Mouse (Mus musculus) Patski (cell line): ENCODE measurements around the gene Rflna. TPM values are rescaled to one million over a fixed set of nuclear protein-coding genes. Genes with fewer than 3 reads are reported as not detected.
A peak's percentile ranks its signal among the peaks of the same experiment; 100 is the strongest.

Experiments used
- ATAC-seq: fragments of 100-300 bp; one replicate; pipeline ENCODE4 v1.8.0; 2021
- CTCF ChIA-PET: fragments of 350-600 bp; sonication (Branson Sonifier 250); formaldehyde crosslinking; loops from one replicate; lab custom pipeline; 2022; ENCODE audit warnings: inconsistent platforms; lab: Charles Lee
- POLR2A ChIA-PET: fragments of 350-600 bp; sonication (Branson Sonifier 250); formaldehyde crosslinking; loops from one replicate; lab custom pipeline; 2022; ENCODE audit warnings: antibody characterized with exemption, inconsistent platforms; lab: Charles Lee
- DNase-seq: peaks from one replicate; pipeline ENCODE4 v3.0.0-alpha.2; 2011; ENCODE audit warnings: low read depth, low spot score
- H3K27me3 ChIP-seq: fragments of 371-371 bp; one replicate; pipeline ENCODE4 v1.5.1; 2021
- CTCF ChIP-seq: fragments of 100-300 bp; IDR thresholded peaks from one replicate; pipeline ENCODE4 v1.5.1; 2021
- in situ Hi-C: fragments of 300-500 bp; cut with MboI; formaldehyde crosslinking; loops from 3 replicates; pipeline ENCODE4 v1.11.1; 2018; ENCODE audit warnings: low pct_unique_long_range_greater_than_20kb, mixed read lengths
- polyA plus RNA-seq: library from polyadenylated mRNA; unstranded; gene quantifications from one replicate; pipeline ENCODE4 v1.2.3, GENCODE M21; 2021

The Rflna gene
- polyA plus RNA-seq, 1 experiment from 2014 or later, result 0.13 TPM

DNA sequence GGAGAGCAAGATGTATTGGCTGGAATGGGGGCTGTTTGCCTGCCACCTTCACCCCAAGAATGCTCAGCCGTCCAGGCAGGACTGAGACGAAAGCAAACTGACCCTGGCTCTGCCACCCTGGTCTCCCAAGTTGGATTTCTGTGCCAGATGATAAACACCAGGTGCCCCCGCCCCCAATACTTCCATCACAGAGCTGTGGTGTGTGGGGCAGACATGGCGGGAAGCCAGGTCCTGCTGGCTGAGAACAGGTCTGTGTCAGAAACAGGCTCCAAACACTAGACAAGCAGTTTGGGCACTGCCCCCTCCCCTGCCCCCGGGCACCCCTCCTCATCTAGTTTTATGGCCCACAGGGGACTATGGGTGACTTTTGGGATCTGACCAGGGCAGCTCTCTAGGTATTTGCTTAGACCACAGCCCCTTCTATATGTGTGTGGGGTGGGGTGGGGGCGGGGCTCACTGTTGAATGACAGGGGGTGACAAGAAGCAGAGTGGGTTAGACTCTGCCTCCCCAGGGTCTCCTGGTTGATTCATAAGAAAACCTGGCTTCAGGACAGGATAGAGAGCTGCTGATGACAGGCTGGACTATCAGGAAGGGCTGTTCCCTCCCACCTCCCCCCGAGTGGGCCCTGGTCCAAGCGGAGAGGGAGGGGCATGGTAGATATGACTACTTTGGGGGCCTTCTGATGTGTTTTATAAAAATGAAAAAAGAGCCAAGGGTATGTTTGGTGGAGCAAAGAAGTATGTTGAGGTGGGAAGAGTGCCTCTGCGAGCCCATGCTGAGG, 3.0 kb downstream of the Rflna start:
- ATAC-seq, result no peak
- DNase-seq, result no peak
- ChIA-PET POLR2A (interaction anchor here (0.7 kb wide), 1 partner anchor 39 kb away, joined by 3 read pairs; no protein-coding TSS in a partner anchor), CTCF (no interaction called here)
- no peak for TF ChIP-seq CTCF
- in situ Hi-C loops, result no loop called here
- no peaks in the 10 kb centered on the region for H3K27me3 ChIP-seq

GRCm38 (mm10) chr5:125006896-125007295, 3.9 kb downstream of the Rflna start:
- in situ Hi-C loops, result no loop called here
- no peaks in the 10 kb centered on the region for H3K27me3 ChIP-seq
- ChIA-PET POLR2A (no interaction called here), CTCF (no interaction called here)
- ATAC-seq, result no peak
- no peak for TF ChIP-seq CTCF
- DNase-seq, result no peak

- ChIA-PET POLR2A (no interaction called here), CTCF (interaction anchor here (1.0 to 1.1 kb wide), 2 partner anchors 14 to 56 kb away, joined by 3 to 4 read pairs; no protein-coding TSS in a partner anchor)
Observed at GRCm38 (mm10) chr5:125011166-125011565, 8.1 kb downstream of the Rflna start.

DNA sequence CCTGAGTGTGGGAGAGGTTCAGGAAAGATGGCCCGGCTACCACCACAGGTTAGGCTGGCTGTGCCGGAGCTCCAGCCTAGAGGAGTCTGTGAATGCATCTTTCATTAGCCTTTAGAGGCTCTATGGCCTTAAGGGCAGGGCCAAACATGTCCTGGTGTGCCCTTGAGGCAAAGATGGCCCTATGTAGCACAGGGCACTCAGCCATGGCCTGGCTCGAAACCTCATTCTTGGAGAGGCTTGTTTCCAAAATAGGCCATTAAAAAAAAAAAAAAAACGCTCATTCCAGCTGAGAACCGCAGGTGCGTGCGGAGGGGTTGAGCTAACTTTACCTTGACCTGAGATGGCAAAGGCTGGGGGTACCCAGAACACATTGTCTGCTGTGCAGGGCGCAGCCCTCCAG, 8.6 kb downstream of the Rflna start:
- ChIA-PET CTCF (interaction anchor here (1.0 to 1.3 kb wide), 2 partner anchors 13 to 67 kb away, joined by 4 read pairs; no protein-coding TSS in a partner anchor), POLR2A (interaction anchor here (1.5 kb wide), 1 partner anchor 9 kb away, joined by 3 read pairs; the partner anchor contains the start of gene Rflna)
- in situ Hi-C loops, result loop anchor here (5.0 kb wide), 1 partner anchor 99 kb away; no protein-coding TSS in a partner anchor
- ATAC-seq (no peak), DNase-seq (no peak)
- no peak for TF ChIP-seq CTCF
- no peaks in the 10 kb centered on the region for H3K27me3 ChIP-seq

More at GRCm38 (mm10) chr5:125011166-125011565, 8.1 kb downstream of the Rflna start:
- no peaks in the 10 kb centered on the region for H3K27me3 ChIP-seq
- in situ Hi-C loops, result loop anchor here (5.0 kb wide), 1 partner anchor 99 kb away; no protein-coding TSS in a partner anchor
- DNase-seq (no peak), ATAC-seq (no peak)
- no peak for TF ChIP-seq CTCF

DNA sequence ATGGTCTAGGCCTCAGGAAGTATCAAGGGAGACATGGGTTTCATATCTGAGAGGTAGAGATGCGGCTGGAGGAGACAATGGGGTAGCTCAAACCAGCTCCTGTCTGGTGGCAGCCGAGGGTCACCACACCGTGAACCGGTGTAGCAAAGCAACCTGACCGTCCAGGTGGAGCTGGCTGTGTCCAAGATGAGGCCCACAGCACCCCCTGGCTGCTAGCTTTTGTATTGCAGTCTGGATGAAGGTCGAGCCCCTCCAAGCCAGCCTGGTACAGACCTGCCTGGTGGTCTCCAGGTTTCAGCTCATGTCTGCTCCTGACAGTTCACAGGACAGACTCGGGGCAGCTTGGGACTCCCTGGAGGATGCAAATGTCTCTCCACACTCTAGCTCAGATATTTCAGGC, 11.5 kb downstream of the Rflna start:
- no peak for TF ChIP-seq CTCF
- CTCF ChIA-PET, result interaction anchor here (0.6 to 3.1 kb wide), 26 partner anchors 10 to 257 kb away, joined by 3 to 28 read pairs (median 4); no protein-coding TSS in a partner anchor
- DNase-seq (no peak), ATAC-seq (no peak)
- POLR2A ChIA-PET, result no interaction called here
- in situ Hi-C loops, result loop anchor here (5.0 kb wide), 1 partner anchor 102 kb away; no protein-coding TSS in a partner anchor
- H3K27me3 ChIP-seq, result no peaks in the 10 kb centered on the region

DNA sequence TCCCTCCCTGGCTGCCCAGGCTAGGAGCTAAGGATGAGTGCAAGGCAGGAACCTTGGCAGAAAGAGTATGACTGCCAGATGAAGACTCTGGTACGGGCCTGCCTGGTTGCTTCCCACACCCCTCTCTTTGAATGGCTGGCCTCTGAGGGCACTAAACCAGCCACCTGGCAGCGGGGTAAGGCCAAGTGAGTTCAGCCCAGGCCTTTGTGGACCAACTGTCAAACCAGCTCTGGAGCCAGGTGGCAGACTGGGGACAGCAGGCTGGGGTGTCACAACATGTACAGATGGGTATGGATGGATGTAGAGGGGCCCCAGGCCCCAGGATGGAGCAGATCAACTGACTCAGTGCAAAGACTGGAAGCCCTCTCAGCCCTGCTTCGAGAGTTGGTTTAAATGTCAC, 12.0 kb downstream of the Rflna start:
- no peak for DNase-seq
- ChIA-PET CTCF (interaction anchor here (0.8 to 3.1 kb wide), 21 partner anchors 9 to 253 kb away, joined by 3 to 28 read pairs (median 5); no protein-coding TSS in a partner anchor), POLR2A (no interaction called here)
- H3K27me3 ChIP-seq, result no peaks in the 10 kb centered on the region
- no peak for TF ChIP-seq CTCF
- in situ Hi-C loops, result no loop called here
- ATAC-seq, result no peak

DNA sequence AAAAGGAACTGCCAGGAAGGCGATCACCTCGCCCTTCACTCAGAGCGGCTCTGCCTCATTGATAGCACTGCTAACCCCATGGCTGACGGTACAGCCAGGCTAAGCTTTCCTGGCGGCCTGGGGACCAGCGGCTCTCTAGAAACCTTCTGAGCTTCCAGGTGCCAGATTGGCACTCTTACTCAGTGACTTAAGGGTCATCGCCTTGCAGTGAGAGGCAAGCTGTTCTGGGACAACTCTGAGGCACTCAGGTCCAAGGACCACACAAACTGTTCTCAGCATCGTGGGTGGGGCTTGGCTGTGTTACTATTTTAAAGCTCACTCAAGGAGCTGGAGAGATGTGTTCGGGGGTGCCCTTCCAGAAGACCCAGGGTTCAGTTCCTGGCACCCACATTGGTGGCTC, 12.6 kb downstream of the Rflna start:
- CTCF ChIA-PET, result interaction anchor here (0.8 to 3.1 kb wide), 12 partner anchors 9 to 253 kb away, joined by 3 to 28 read pairs (median 5); no protein-coding TSS in a partner anchor
- no peaks in the 10 kb centered on the region for H3K27me3 ChIP-seq
- ATAC-seq (no peak), DNase-seq (no peak)
- POLR2A ChIA-PET, result interaction anchor here (0.6 kb wide), 1 partner anchor 169 kb away, joined by 5 read pairs; no protein-coding TSS in a partner anchor
- in situ Hi-C loops, result no loop called here
- no peak for TF ChIP-seq CTCF

GRCm38 (mm10) chr5:125016421-125017242, 13.6 kb downstream of the Rflna start:
- no peak for TF ChIP-seq CTCF
- H3K27me3 ChIP-seq, result no peaks in the 10 kb centered on the region
- DNase-seq (no peak), ATAC-seq (no peak)
- POLR2A ChIA-PET, result interaction anchor here (0.6 kb wide), 1 partner anchor 168 kb away, joined by 5 read pairs; no protein-coding TSS in a partner anchor
- CTCF ChIA-PET, result interaction anchor here (1.1 to 3.1 kb wide), 6 partner anchors 8 to 252 kb away, joined by 3 to 28 read pairs (median 10); no protein-coding TSS in a partner anchor
- in situ Hi-C loops, result no loop called here

DNA sequence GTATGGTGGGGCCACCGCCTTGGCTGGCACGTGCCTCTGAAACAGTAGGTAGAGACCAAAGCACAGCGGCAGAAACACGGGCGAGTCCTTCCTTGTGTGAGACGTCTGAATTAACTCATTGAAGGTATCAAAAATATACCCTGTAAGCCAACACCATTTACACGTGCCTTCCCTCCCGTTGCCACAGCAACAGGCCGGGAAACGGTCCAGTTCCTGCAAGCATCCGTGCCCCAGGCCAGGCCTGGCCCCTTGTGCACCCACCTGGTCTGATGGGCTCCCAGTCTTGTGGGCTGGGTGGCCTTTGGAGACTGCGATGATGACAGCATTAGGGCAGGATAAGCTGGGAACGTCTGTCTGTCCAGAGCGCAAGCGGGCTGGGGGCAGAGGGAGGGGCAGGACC, 14.3 kb downstream of the Rflna start:
- no peaks in the 10 kb centered on the region for H3K27me3 ChIP-seq
- ChIA-PET CTCF (no interaction called here), POLR2A (no interaction called here)
- no peak for DNase-seq
- in situ Hi-C loops, result no loop called here
- no peak for TF ChIP-seq CTCF
- ATAC-seq, result no peak

DNA sequence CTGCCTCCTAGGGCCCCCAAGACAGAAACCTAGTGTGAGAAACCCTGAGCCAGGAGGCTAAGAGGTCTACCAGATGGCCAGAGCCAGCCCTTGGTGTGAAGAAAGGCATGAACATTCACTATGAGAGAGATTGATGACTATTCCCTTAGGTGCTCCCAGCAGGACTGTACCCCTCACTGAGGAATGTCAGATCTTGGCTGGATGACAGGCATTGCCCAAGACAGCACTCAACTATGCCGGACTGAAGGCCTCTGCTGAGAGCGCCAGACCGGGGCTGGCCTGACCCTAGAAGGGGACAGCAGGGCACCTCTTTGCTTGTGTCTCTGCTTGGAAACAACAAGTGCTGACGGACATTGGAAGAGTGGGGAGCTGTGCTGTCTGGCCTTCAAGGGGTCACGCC, 16.1 kb downstream of the Rflna start:
- DNase-seq (peak; percentile 81), ATAC-seq (peak; percentile 58)
- ChIA-PET POLR2A (no interaction called here), CTCF (no interaction called here)
- in situ Hi-C loops, result no loop called here
- TF ChIP-seq CTCF, result no peak
- H3K27me3 ChIP-seq, result no peaks in the 10 kb centered on the region
